Mouse (Mus musculus) right cerebral cortex, postnatal 10 days (tissue): ENCODE results near the gene Rilp.
"Not testable (repeated sequence)": the region's sequence is repeated elsewhere in the genome, so short reads cannot be mapped to it uniquely, and the experiment has no call there.

Experiments
- DNase-seq, 2 experiments: peaks; one replicate each; pipeline ENCODE4 v3.0.0; 2021; ENCODE audit warnings: low spot score in 2 of 2

The Rilp gene

GRCm38 (mm10) chr11:75533314-75534015, 23.6 kb downstream of the Rilp start:
- DNase-seq, result no peak

GRCm38 (mm10) chr11:75534286-75535033, 24.6 kb downstream of the Rilp start:
- DNase-seq, result no peak

- no peak for DNase-seq
These were observed 25.4 kb downstream of the Rilp start for GRCm38 (mm10) chr11:75535106-75535795.

GRCm38 (mm10) chr11:75536255-75537024, 26.5 kb downstream of the Rilp start:
- no peak for DNase-seq

GRCm38 (mm10) chr11:75537025-75537414, 27.1 kb downstream of the Rilp start:
- DNase-seq, result no peak

- no peak for DNase-seq
These were observed 27.7 kb downstream of the Rilp start for GRCm38 (mm10) chr11:75537491-75538183.

- DNase-seq, result no peak
These were observed 28.5 kb downstream of the Rilp start for GRCm38 (mm10) chr11:75538184-75538969.

- no peak for DNase-seq
These were observed 29.0 kb downstream of the Rilp start for GRCm38 (mm10) chr11:75538970-75539299.

- DNase-seq, result no peak
These were observed 30.3 kb downstream of the Rilp start for GRCm38 (mm10) chr11:75540209-75540608.

- DNase-seq, result peak; percentile 64 to 70
These were observed 31.1 kb downstream of the Rilp start for GRCm38 (mm10) chr11:75540710-75541581.

- DNase-seq, result no peak
These were observed 34.8 kb downstream of the Rilp start for GRCm38 (mm10) chr11:75544713-75545112.

GRCm38 (mm10) chr11:75546057-75546456, 36.2 kb downstream of the Rilp start:
- no peak for DNase-seq

- DNase-seq, result no peak
These were observed 39.8 kb downstream of the Rilp start for GRCm38 (mm10) chr11:75549658-75550111.

GRCm38 (mm10) chr11:75550200-75550946, 40.5 kb downstream of the Rilp start:
- no peak for DNase-seq

GRCm38 (mm10) chr11:75551321-75551720, 41.4 kb downstream of the Rilp start:
- DNase-seq, result no peak

- DNase-seq, result no peak
These were observed 42.1 kb downstream of the Rilp start for GRCm38 (mm10) chr11:75551961-75552441.

- no peak for DNase-seq
These were observed 43.1 kb downstream of the Rilp start for GRCm38 (mm10) chr11:75552906-75553482.

- DNase-seq, result not testable (repeated sequence)
These were observed 46.1 kb downstream of the Rilp start for GRCm38 (mm10) chr11:75556006-75556405.
